Mouse (Mus musculus): ENCODE data around the gene 1700001O22Rik. TPM values are rescaled to one million over a fixed set of nuclear protein-coding genes. Genes with fewer than 3 reads are reported as not detected.

Gene 1700001O22Rik
- total RNA-seq, 4 experiments from 2014 or later: 3.6 to 6.2 (median 5.7) TPM

- no peak for DNase-seq
Measured at GRCm38 (mm10) chr2:30777266-30777665, 26.2 kb downstream of the 1700001O22Rik start.

- DNase-seq: no peak
Measured at GRCm38 (mm10) chr2:30775955-30776354, 27.5 kb downstream of the 1700001O22Rik start.

GRCm38 (mm10) chr2:30773313-30774005 is 30.0 kb downstream of the 1700001O22Rik start:
- DNase-seq: no peak

- peak; percentile 68 for DNase-seq
Measured at GRCm38 (mm10) chr2:30772581-30773312, 30.7 kb downstream of the 1700001O22Rik start.

- peak; percentile 87 for DNase-seq
Measured at GRCm38 (mm10) chr2:30771806-30772460, 31.5 kb downstream of the 1700001O22Rik start.

GRCm38 (mm10) chr2:30771368-30771805 is 32.1 kb downstream of the 1700001O22Rik start:
- no peak for DNase-seq

GRCm38 (mm10) chr2:30769187-30769586 is 34.3 kb downstream of the 1700001O22Rik start:
- DNase-seq: no peak

GRCm38 (mm10) chr2:30768529-30768928 is 34.9 kb downstream of the 1700001O22Rik start:
- no peak for DNase-seq

GRCm38 (mm10) chr2:30767626-30768240 is 35.7 kb downstream of the 1700001O22Rik start:
- DNase-seq: no peak

GRCm38 (mm10) chr2:30766446-30766845 is 37.0 kb downstream of the 1700001O22Rik start:
- no peak for DNase-seq

GRCm38 (mm10) chr2:30760706-30761105 is 42.8 kb downstream of the 1700001O22Rik start:
- no peak for DNase-seq

- DNase-seq: no peak
Measured at GRCm38 (mm10) chr2:30759858-30760547, 43.5 kb downstream of the 1700001O22Rik start.

GRCm38 (mm10) chr2:30759442-30759841 is 44.0 kb downstream of the 1700001O22Rik start:
- no peak for DNase-seq

- no peak for DNase-seq
Measured at GRCm38 (mm10) chr2:30759088-30759374, 44.4 kb downstream of the 1700001O22Rik start.

- peak; percentile 72 for DNase-seq
Measured at GRCm38 (mm10) chr2:30758341-30759087, 44.9 kb downstream of the 1700001O22Rik start.

GRCm38 (mm10) chr2:30756962-30757715 is 46.3 kb downstream of the 1700001O22Rik start:
- DNase-seq: no peak

GRCm38 (mm10) chr2:30755985-30756765 is 47.3 kb downstream of the 1700001O22Rik start:
- no peak for DNase-seq

GRCm38 (mm10) chr2:30754831-30755230 is 48.6 kb downstream of the 1700001O22Rik start:
- DNase-seq: no peak

GRCm38 (mm10) chr2:30753219-30753618 is 50.2 kb downstream of the 1700001O22Rik start:
- peak; percentile 85 for DNase-seq

GRCm38 (mm10) chr2:30752471-30752870 is 51.0 kb downstream of the 1700001O22Rik start:
- DNase-seq: no peak

All from adrenal gland, adult 8-10 months (tissue).